Mouse (Mus musculus) macrophage (primary cell): ENCODE results near the gene Asphd1. TPM values are rescaled to one million over a fixed set of nuclear protein-coding genes. Genes with fewer than 3 reads are reported as not detected.
"Not testable (repeated sequence)": the region's sequence is repeated elsewhere in the genome, so short reads cannot be mapped to it uniquely, and the experiment has no call there.

Source experiments
- H3K27ac ChIP-seq: fragments of 350-480 bp; formaldehyde crosslinking; 2 replicates; pipeline ENCODE4 v1.9.0; 2021
- H3K36me3 ChIP-seq: fragments of 350-480 bp; formaldehyde crosslinking; 2 replicates; pipeline ENCODE4 v1.9.0; 2021; ENCODE audit errors: inconsistent target
- H3K4me3 ChIP-seq: fragments of 350-480 bp; formaldehyde crosslinking; 2 replicates; pipeline ENCODE4 v1.9.0; 2021; ENCODE audit errors: inconsistent target
- H3K79me2 ChIP-seq: fragments of 350-480 bp; formaldehyde crosslinking; 2 replicates; pipeline ENCODE4 v1.9.0; 2021; ENCODE audit errors: inconsistent target
- WGBS: methylation state at CpG from one replicate; pipeline ENCODE4 v1.1.7; 2026; ENCODE audit warnings: inconsistent platforms; ENCODE audit not compliant: missing documents; 5-methylcytosine and 5-hydroxymethylcytosine counted together
- polyA plus RNA-seq: library from polyadenylated mRNA; stranded (reverse); fragments of 250-400 nt; gene quantifications from 3 replicates; pipeline ENCODE4 v1.2.4, GENCODE M21; 2018; ENCODE audit warnings: inconsistent platforms

The Asphd1 gene
- polyA plus RNA-seq, 1 experiment from 2014 or later = not detected

- no peak overlapping the region for H3K4me3 ChIP-seq
- 96% methylated on average over 2 of the region's 2 CpGs for WGBS
- H3K27ac ChIP-seq = no peak overlapping the region
- H3K36me3 ChIP-seq = peaks cover 28% of the 10 kb centered on the region
- H3K79me2 ChIP-seq = peaks cover 11% of the 10 kb centered on the region; the same call in 1 of the 2 replicates
These were observed 16.7 kb downstream of the Asphd1 start for GRCm38 (mm10) chr7:126932652-126933051.

GRCm38 (mm10) chr7:126929046-126929445, 20.3 kb downstream of the Asphd1 start:
- 0% methylated on average over 26 of the region's 27 CpGs for WGBS
- Histone ChIP-seq H3K36me3 (peaks cover 28% of the 10 kb centered on the region), H3K27ac (0 out of 2 replicates have a peak overlapping the region, but pooled peaks have one; percentile 10), H3K4me3 (peak overlapping the region; percentile 68), H3K79me2 (peaks cover 11% of the 10 kb centered on the region; the same call in 1 of the 2 replicates)

- H3K4me3 ChIP-seq = peak within 1 kb of the TSS; percentile 68
- peak within 1 kb of the TSS; percentile 27 for H3K27ac ChIP-seq
- 2% methylated on average over 54 of the region's 56 CpGs for WGBS
- peaks cover 28% of the 10 kb centered on the region for H3K36me3 ChIP-seq
- peaks cover 11% of the 10 kb centered on the region; the same call in 1 of the 2 replicates for H3K79me2 ChIP-seq
These were observed 20.9 kb downstream of the Asphd1 start, which contains the start of gene Kctd13 for GRCm38 (mm10) chr7:126928384-126929037. Kctd13 (plus strand) TSS chr7:126928879.

- peaks cover 7% of the 10 kb centered on the region for H3K36me3 ChIP-seq
- no peak overlapping the region for H3K4me3 ChIP-seq
- WGBS = 81% methylated on average over 3 of the region's 3 CpGs
- peaks cover 11% of the 10 kb centered on the region; the same call in 1 of the 2 replicates for H3K79me2 ChIP-seq
- H3K27ac ChIP-seq = no peak overlapping the region
These were observed 23.1 kb downstream of the Asphd1 start for GRCm38 (mm10) chr7:126926299-126926698.

- no peaks in the 10 kb centered on the region for H3K36me3 ChIP-seq
- H3K4me3 ChIP-seq = no peak overlapping the region
- H3K79me2 ChIP-seq = peaks cover under 1% of the 10 kb centered on the region; the same call in 1 of the 2 replicates
- no peak overlapping the region for H3K27ac ChIP-seq
- WGBS = 91% methylated on average over 5 of the region's 5 CpGs
These were observed 25.4 kb downstream of the Asphd1 start for GRCm38 (mm10) chr7:126923999-126924398.

GRCm38 (mm10) chr7:126922624-126923060, 26.7 kb downstream of the Asphd1 start, which contains the start of gene Tmem219:
Tmem219 (minus strand) TSS chr7:126922917.
- H3K36me3 ChIP-seq = no peaks in the 10 kb centered on the region
- H3K27ac ChIP-seq = no peak within 1 kb of the TSS
- H3K4me3 ChIP-seq = no peak within 1 kb of the TSS
- 77% methylated on average over 5 of the region's 5 CpGs for WGBS
- no peaks in the 10 kb centered on the region for H3K79me2 ChIP-seq

- H3K27ac ChIP-seq = no peak overlapping the region
- no peak overlapping the region for H3K4me3 ChIP-seq
- WGBS = 91% methylated on average over 2 of the region's 2 CpGs
- H3K79me2 ChIP-seq = no peaks in the 10 kb centered on the region
- no peaks in the 10 kb centered on the region for H3K36me3 ChIP-seq
These were observed 27.8 kb downstream of the Asphd1 start for GRCm38 (mm10) chr7:126921563-126921962.

- Histone ChIP-seq H3K79me2 (no peaks in the 10 kb centered on the region), H3K4me3 (no peak overlapping the region), H3K36me3 (no peaks in the 10 kb centered on the region), H3K27ac (no peak overlapping the region)
- 95% methylated on average over 4 of the region's 4 CpGs for WGBS
These were observed 29.4 kb downstream of the Asphd1 start for GRCm38 (mm10) chr7:126919973-126920372.

GRCm38 (mm10) chr7:126918356-126918755, 31.0 kb downstream of the Asphd1 start:
- not testable (repeated sequence) for H3K36me3 ChIP-seq, H3K27ac ChIP-seq, H3K4me3 ChIP-seq, H3K79me2 ChIP-seq
- WGBS = 66% methylated on average over 4 of the region's 4 CpGs

- no peak overlapping the region for H3K4me3 ChIP-seq
- WGBS = 92% methylated on average over 3 of the region's 3 CpGs
- H3K79me2 ChIP-seq = no peaks in the 10 kb centered on the region
- H3K27ac ChIP-seq = no peak overlapping the region
- no peaks in the 10 kb centered on the region for H3K36me3 ChIP-seq
These were observed 34.5 kb downstream of the Asphd1 start for GRCm38 (mm10) chr7:126914844-126915243.

GRCm38 (mm10) chr7:126905590-126905989, 43.8 kb downstream of the Asphd1 start:
- Histone ChIP-seq H3K27ac (no peak overlapping the region), H3K79me2 (no peaks in the 10 kb centered on the region), H3K4me3 (no peak overlapping the region), H3K36me3 (no peaks in the 10 kb centered on the region)
- WGBS = 46% methylated on average over 3 of the region's 3 CpGs

- WGBS = 98% methylated on average over 5 of the region's 9 CpGs
- not testable (repeated sequence) for H3K27ac ChIP-seq, H3K36me3 ChIP-seq, H3K4me3 ChIP-seq
- H3K79me2 ChIP-seq = peaks cover 20% of the 10 kb centered on the region
These were observed 49.6 kb downstream of the Asphd1 start for GRCm38 (mm10) chr7:126899781-126900180.

GRCm38 (mm10) chr7:126898102-126898990, 51.0 kb downstream of the Asphd1 start:
- 14% methylated on average over 35 of the region's 37 CpGs for WGBS
- Histone ChIP-seq H3K27ac (peak overlapping the region; percentile 98), H3K79me2 (peaks cover 35% of the 10 kb centered on the region), H3K4me3 (peak overlapping the region; percentile 82), H3K36me3 (no peaks in the 10 kb centered on the region; the same call in 1 of the 2 replicates)

- Histone ChIP-seq H3K27ac (peak overlapping the region; percentile 98), H3K36me3 (peaks cover 7% of the 10 kb centered on the region; the same call in 1 of the 2 replicates), H3K4me3 (peak overlapping the region; percentile 82), H3K79me2 (peaks cover 43% of the 10 kb centered on the region)
- WGBS = 0% methylated on average over 14 of the region's 16 CpGs
These were observed 51.8 kb downstream of the Asphd1 start for GRCm38 (mm10) chr7:126897390-126898101.
